Mouse (Mus musculus) heart, embryonic 15.5 days (tissue): ENCODE data around the gene Dnajc6. TPM values are rescaled to one million over a fixed set of nuclear protein-coding genes. Genes with fewer than 3 reads are reported as not detected.

Experiments used
- ATAC-seq: fragments of 200-750 bp; cut with Nextera tagmentation; replicated peaks from 2 replicates; pipeline ENCODE4 v1.8.0; 2017; ENCODE audit warnings: low read depth, moderate TSS enrichment; ENCODE audit not compliant: insufficient number of reproducible peaks, insufficient read depth, low FRiP score
- H3K27ac ChIP-seq: fragments of 300-500 bp; sonication (generic); 2 replicates; pipeline ENCODE4 v1.5.1; 2015; ENCODE audit warnings: mild to moderate bottlenecking, inconsistent platforms
- H3K27me3 ChIP-seq: fragments of 300-500 bp; sonication (generic); 2 replicates; pipeline ENCODE4 v1.6.1; 2015; ENCODE audit warnings: inconsistent platforms
- H3K36me3 ChIP-seq: fragments of 300-500 bp; sonication (generic); 2 replicates; pipeline ENCODE4 v1.6.1; 2015; ENCODE audit warnings: mild to moderate bottlenecking, inconsistent platforms
- H3K4me1 ChIP-seq: fragments of 300-500 bp; sonication (generic); replicated peaks from 2 replicates; pipeline ENCODE4 v1.6.1; 2015; ENCODE audit warnings: inconsistent platforms
- H3K4me2 ChIP-seq: fragments of 300-500 bp; sonication (generic); 2 replicates; pipeline ENCODE4 v1.6.1; 2015; ENCODE audit warnings: inconsistent platforms, mild to moderate bottlenecking, moderate library complexity
- H3K4me3 ChIP-seq: fragments of 300-500 bp; sonication (generic); 2 replicates; pipeline ENCODE4 v1.5.1; 2015; ENCODE audit warnings: mild to moderate bottlenecking, inconsistent platforms
- H3K9ac ChIP-seq: fragments of 300-500 bp; sonication (generic); 2 replicates; pipeline ENCODE4 v1.6.1; 2015; ENCODE audit warnings: mild to moderate bottlenecking, inconsistent platforms
- H3K9me3 ChIP-seq: fragments of 300-500 bp; sonication (generic); replicated peaks from 2 replicates; pipeline ENCODE4 v1.6.1; 2016; ENCODE audit warnings: inconsistent platforms
- WGBS: fragments of 180-500 bp; shearing (Covaris S2); methylation state at CpG from one replicate; pipeline ENCODE4 v1.1.7; 2015; ENCODE audit warnings: mixed read lengths; 5-methylcytosine and 5-hydroxymethylcytosine counted together
- polyA plus RNA-seq: library from polyadenylated mRNA; unstranded; fragments of >200 nt; fragmentation: Nextera tagmentation; extraction: Ambion mirVana; gene quantifications from 2 replicates; pipeline ENCODE4 v1.2.1, GENCODE M21; 2015

The Dnajc6 gene
- polyA plus RNA-seq, 1 experiment from 2014 or later, result 0.43 TPM

DNA sequence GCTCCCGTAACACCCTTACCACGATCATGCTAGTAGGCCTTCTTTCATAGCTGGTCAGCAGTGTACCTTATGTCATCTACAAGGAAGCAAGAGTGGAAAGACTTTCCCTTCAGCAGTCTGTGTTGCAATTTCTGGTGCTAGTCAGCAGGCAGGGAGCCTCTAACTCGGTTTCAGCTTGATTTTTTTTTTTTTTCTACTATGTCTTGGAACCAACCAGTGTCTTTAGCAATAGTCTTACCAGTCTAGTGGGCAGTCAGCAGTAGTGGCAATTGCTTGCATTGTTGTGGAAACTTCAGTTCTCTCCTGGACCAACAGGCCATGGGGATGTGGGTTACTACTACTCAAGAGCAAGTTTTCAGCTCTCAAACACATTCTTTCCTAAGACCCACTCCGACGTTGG lies 78.9 kb downstream of the Dnajc6 start:
- Histone ChIP-seq H3K36me3 (no peaks in the 10 kb centered on the region), H3K9me3 (no peaks in the 10 kb centered on the region), H3K27me3 (no peaks in the 10 kb centered on the region), H3K9ac (no peak overlapping the region), H3K4me2 (no peak overlapping the region), H3K27ac (no peak overlapping the region), H3K4me3 (no peak overlapping the region), H3K4me1 (no peaks in the 10 kb centered on the region)
- WGBS, result 80% methylated on average over 5 of the region's 5 CpGs
- no peak for ATAC-seq

DNA sequence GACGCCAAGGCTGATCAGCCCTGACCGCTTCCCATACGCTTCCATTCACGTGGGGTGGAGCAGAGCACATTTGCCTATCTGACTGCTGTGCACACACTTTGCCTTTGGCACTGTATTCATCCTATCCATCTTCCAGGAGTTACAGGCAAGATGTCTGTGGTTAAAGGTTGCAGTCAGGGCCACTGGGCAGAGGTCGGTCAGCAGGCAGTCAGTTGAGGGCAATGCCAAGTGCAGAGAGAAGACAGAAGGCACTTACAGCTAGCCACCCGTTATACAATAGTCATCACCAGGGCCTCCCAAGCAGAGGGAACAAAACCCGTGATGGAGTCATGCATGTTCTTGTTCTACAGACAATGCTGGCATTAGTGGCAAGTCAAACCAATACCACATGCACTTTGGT lies 82.3 kb downstream of the Dnajc6 start:
- WGBS, result 74% methylated on average over 7 of the region's 7 CpGs
- ATAC-seq, result no peak
- no peak overlapping the region for H3K4me3 ChIP-seq

DNA sequence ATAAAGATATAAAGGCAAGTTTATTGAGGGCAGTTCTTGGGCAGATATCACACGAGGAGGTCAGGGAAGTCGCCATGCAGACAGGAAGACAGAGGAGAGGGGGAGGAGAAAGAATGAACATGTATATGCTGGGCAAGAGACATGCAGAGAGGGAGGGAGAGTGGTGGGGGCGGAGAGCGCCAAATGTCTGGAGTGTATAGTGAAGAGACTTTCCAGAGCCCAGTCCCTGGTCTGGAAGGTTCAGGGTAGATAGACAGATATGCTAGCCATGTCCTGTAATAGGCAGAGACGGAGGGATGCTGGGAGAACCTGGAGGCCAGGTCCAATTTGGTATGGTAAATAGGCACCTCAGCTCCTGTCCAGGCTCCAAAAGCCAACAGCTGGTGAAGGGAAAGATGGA lies 83.1 kb downstream of the Dnajc6 start:
- WGBS, result 62% methylated on average over 5 of the region's 5 CpGs
- Histone ChIP-seq H3K4me2 (no peak overlapping the region), H3K9me3 (no peaks in the 10 kb centered on the region), H3K4me3 (no peak overlapping the region), H3K4me1 (no peaks in the 10 kb centered on the region), H3K27ac (no peak overlapping the region), H3K27me3 (no peaks in the 10 kb centered on the region), H3K9ac (no peak overlapping the region), H3K36me3 (no peaks in the 10 kb centered on the region)
- no peak for ATAC-seq

More for the DNA sequence above, 82.3 kb downstream of the Dnajc6 start:
- no peaks in the 10 kb centered on the region for H3K4me1 ChIP-seq
- no peak overlapping the region for H3K27ac ChIP-seq
- H3K36me3 ChIP-seq, result no peaks in the 10 kb centered on the region
- no peak overlapping the region for H3K9ac ChIP-seq
- H3K9me3 ChIP-seq, result no peaks in the 10 kb centered on the region
- no peak overlapping the region for H3K4me2 ChIP-seq
- no peaks in the 10 kb centered on the region for H3K27me3 ChIP-seq

DNA sequence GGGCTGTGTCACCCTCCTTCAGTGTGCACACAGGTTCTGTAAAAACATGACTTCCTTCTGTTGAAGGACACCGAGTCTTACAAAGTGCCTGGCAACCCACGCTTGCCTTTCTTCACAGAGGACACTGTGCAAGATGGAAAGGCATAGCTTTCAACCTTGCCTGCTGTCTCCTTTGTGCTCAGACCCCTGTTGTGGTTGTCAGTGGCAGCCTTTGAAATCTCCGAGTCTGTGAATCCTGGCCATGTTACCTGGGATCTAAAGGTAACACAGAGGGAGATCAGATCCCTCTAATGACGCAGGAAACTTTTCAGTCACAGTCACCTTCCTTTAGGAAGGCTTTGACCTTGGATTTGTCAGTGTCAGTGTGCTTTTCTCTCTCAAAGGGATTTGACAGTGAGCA lies 84.7 kb downstream of the Dnajc6 start:
- 70% methylated on average over 4 of the region's 4 CpGs for WGBS
- Histone ChIP-seq H3K4me1 (no peaks in the 10 kb centered on the region), H3K9ac (no peak overlapping the region), H3K27ac (no peak overlapping the region), H3K36me3 (no peaks in the 10 kb centered on the region), H3K27me3 (no peaks in the 10 kb centered on the region), H3K9me3 (no peaks in the 10 kb centered on the region), H3K4me2 (no peak overlapping the region), H3K4me3 (no peak overlapping the region)
- no peak for ATAC-seq

DNA sequence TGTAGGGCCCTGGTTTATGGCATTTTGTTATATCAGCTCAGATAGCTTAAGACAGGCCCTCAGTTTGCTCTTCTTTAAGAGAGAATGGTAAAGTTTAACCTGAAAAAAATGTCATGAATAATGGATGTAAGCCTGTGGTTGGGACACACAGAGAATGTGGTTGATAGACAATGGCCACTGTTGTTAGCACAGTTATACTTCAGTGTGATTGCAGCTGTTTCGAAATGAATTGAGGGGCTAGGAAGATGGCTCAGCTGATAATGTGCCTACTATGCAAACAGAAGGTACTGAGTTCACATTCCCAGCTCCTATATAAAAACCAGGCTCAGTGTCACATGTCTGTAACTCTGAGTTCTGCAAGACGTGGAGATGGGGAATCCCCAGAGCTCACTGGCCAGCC lies 86.4 kb downstream of the Dnajc6 start:
- Histone ChIP-seq H3K27ac (no peak overlapping the region), H3K4me2 (no peak overlapping the region), H3K9ac (no peak overlapping the region), H3K9me3 (no peaks in the 10 kb centered on the region), H3K4me3 (no peak overlapping the region), H3K36me3 (no peaks in the 10 kb centered on the region), H3K4me1 (no peaks in the 10 kb centered on the region), H3K27me3 (no peaks in the 10 kb centered on the region)
- no peak for ATAC-seq
- 71% methylated on average over 2 of the region's 2 CpGs for WGBS

DNA sequence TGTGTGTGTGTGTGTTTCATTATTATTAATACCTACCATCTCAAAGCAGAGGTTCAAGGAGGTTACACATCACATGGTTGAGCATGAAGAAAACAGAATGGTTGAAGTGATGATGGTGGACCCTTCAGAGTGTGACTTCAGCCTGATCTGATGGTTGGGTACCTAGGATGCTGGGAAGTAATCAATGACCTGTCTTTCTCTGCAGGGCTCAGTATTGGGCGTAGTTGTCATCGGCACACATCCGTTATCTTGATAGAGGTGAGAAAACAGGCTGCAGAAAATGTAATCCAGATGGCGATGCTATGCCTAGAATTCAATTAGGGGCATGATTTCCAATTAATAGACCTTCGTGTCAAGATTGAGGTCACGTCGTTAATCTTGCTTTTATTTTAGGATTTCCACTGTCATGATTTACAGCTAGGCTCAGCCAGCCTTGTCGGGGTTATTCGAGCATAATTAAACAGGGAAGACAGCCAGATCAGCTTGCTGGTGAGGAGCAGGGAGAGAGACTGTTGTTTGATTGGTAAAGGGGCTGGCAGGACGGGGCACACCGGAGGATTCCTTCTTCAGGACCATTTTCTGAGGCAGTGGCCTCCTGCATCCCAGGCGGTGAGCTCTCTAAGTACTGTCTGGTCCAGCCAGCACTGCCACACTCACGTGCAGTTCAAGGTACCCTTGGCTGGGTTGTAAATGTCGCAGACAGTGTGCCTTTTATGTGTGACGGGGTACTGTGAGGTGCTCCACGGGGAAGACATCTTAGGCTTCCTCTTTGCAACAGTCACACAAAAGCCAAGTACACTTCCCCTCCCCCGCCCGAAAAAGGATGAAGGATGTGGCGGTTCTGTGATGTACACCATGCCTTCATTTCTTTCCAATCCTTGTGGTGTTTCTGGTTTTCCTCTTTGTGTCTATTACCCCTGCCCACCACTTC lies 88.3 kb downstream of the Dnajc6 start:
- Histone ChIP-seq H3K9ac (no peak overlapping the region), H3K36me3 (no peaks in the 10 kb centered on the region), H3K9me3 (no peaks in the 10 kb centered on the region), H3K27me3 (no peaks in the 10 kb centered on the region), H3K27ac (no peak overlapping the region), H3K4me1 (no peaks in the 10 kb centered on the region), H3K4me2 (no peak overlapping the region), H3K4me3 (no peak overlapping the region)
- ATAC-seq, result no peak
- 61% methylated on average over 19 of the region's 19 CpGs for WGBS

DNA sequence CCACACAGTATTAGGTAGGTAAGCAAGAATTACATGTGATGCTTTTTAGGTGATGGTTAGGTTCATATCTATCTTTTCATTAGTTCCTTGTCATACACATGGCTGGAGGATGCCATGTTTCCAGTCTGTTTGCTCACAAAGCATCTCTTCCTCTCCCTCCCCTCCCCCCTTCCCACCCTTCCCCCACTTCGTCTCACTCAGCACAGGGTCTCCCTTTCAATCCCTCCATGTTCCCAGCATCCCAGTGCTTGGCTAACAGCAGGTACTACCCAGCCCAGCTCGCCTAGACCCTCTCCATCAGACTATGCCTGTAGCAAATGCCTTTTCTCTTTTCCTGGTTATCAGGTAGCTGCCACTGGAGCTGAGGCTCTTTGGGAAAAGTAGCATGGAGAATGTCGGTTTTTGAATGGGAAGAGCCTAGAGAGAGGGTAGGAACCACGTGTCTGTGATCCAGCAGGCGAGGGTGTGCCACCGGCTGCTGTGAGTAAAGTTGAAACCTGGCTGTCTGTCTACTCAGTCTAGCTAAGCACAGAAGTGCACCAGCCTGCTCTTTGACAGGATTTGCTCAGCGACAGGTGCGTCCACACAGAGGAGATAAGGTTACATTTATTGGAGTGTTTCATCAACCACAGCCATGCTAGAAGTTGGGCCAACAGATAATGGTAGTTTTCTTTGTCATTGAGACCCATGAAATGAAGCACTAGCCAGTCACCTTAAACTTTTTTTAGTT lies 89.2 kb downstream of the Dnajc6 start:
- no peak for ATAC-seq
- H3K36me3 ChIP-seq, result no peaks in the 10 kb centered on the region
- no peaks in the 10 kb centered on the region for H3K27me3 ChIP-seq

DNA sequence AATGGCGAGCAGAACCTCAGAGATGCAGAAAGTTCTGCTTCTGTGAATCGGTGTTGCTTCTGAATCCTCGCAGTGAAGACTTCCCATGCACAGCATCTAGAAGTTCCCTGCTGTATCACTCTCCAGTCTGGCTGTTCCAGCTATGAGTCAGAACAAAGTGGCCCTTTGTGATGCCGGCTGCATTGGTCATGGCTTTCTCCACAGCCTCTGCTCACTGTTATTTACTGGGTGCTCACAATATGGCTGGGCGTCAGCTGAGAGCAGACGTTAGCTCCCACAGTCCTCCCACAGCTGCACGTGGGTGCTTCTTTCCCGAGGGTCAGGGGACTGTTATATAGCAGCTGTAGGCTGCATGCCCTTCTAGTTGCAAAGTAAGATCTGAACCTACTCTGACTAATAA lies 92.5 kb downstream of the Dnajc6 start:
- no peak overlapping the region for H3K4me2 ChIP-seq
- no peaks in the 10 kb centered on the region for H3K9me3 ChIP-seq
- no peak overlapping the region for H3K4me3 ChIP-seq
- WGBS, result 69% methylated on average over 8 of the region's 8 CpGs
- H3K27me3 ChIP-seq, result no peaks in the 10 kb centered on the region
- no peak for ATAC-seq
- H3K9ac ChIP-seq, result no peak overlapping the region
- no peaks in the 10 kb centered on the region for H3K36me3 ChIP-seq
- no peak overlapping the region for H3K27ac ChIP-seq
- peaks cover 3% of the 10 kb centered on the region; the same call in 1 of the 2 replicates for H3K4me1 ChIP-seq

More for the DNA sequence above, 89.2 kb downstream of the Dnajc6 start:
- Histone ChIP-seq H3K4me3 (no peak overlapping the region), H3K27ac (no peak overlapping the region), H3K4me2 (no peak overlapping the region), H3K4me1 (no peaks in the 10 kb centered on the region), H3K9ac (no peak overlapping the region), H3K9me3 (no peaks in the 10 kb centered on the region)
- WGBS, result 47% methylated on average over 8 of the region's 8 CpGs

DNA sequence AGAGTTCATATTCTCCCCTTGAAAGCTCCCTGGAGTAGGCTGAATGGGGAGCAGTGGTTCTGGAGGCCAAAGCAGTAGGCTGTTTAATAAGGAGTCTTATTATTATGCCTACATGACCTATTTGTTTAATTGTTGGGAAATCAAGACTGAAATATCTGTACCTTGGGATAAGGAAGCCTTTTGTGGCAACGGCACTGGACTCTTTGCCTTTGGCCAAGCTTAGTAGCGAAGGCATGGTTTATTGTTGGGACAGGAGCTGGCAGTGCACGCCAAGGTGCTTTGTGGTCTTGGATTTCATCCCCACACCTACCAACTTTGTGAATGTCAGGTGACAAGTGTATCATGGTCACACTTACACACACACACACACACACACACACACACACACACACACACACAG lies 93.3 kb downstream of the Dnajc6 start:
- no peak overlapping the region for H3K9ac ChIP-seq
- H3K36me3 ChIP-seq, result no peaks in the 10 kb centered on the region
- no peak for ATAC-seq
- H3K27ac ChIP-seq, result no peak overlapping the region
- no peak overlapping the region for H3K4me3 ChIP-seq
- no peaks in the 10 kb centered on the region for H3K27me3 ChIP-seq
- H3K4me1 ChIP-seq, result peaks cover 3% of the 10 kb centered on the region; the same call in 1 of the 2 replicates
- no peaks in the 10 kb centered on the region for H3K9me3 ChIP-seq
- WGBS, result 93% methylated on average over 3 of the region's 3 CpGs
- no peak overlapping the region for H3K4me2 ChIP-seq

DNA sequence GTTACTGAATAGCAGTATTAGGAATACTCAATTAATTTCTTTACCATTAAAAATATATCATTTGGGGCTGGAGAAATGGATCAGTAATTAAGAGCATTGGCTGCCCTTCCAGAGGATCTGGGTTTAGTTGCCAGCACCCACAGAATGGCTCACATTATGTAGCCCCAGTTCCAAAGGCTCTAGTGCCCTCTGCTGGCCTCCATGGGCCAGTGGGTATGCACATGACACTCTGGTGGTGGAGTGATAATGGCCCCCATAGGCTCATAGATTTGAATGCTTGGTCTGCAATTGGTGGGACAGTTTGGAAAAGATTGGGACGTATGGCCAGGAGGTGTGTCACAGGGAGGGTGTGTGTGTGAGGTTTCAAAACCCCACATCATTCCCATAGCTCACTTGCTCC lies 95.0 kb downstream of the Dnajc6 start:
- WGBS, result 73% methylated on average over 1 of the region's 1 CpGs

DNA sequence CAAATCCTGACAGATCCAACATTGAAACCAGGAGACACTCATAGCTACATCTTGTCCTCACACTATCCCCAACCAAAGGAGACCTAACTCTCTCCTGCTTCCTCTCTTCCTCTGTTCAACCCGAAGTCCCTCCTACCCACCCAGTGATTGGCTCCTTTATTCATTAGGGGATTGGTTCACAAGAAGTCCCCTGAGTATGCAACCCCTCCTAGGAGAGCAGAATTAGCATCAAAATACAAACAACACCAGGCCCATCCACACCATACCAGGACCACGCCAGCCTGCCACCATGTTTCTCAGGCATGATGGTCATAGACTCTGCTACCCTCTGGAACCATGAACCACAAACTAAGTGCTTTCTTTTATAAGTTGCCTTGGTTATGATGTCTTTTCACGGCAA lies 96.0 kb downstream of the Dnajc6 start:
- ATAC-seq, result no peak
- H3K27ac ChIP-seq, result no peak overlapping the region
- H3K36me3 ChIP-seq, result no peaks in the 10 kb centered on the region
- H3K4me1 ChIP-seq, result peaks cover 3% of the 10 kb centered on the region; the same call in 1 of the 2 replicates
- H3K9me3 ChIP-seq, result no peaks in the 10 kb centered on the region
- H3K9ac ChIP-seq, result no peak overlapping the region
- no peak overlapping the region for H3K4me2 ChIP-seq
- H3K4me3 ChIP-seq, result no peak overlapping the region
- H3K27me3 ChIP-seq, result no peaks in the 10 kb centered on the region
- 82% methylated on average over 3 of the region's 3 CpGs for WGBS

More for the DNA sequence above, 95.0 kb downstream of the Dnajc6 start:
- Histone ChIP-seq H3K36me3 (no peaks in the 10 kb centered on the region), H3K27ac (no peak overlapping the region), H3K4me2 (no peak overlapping the region), H3K4me1 (peaks cover 3% of the 10 kb centered on the region; the same call in 1 of the 2 replicates), H3K4me3 (no peak overlapping the region), H3K27me3 (no peaks in the 10 kb centered on the region), H3K9ac (no peak overlapping the region), H3K9me3 (no peaks in the 10 kb centered on the region)
- no peak for ATAC-seq
